Mouse (Mus musculus) intestine, embryonic 16.5 days (tissue): ENCODE data around the gene Trpc3. TPM values are rescaled to one million over a fixed set of nuclear protein-coding genes. Genes with fewer than 3 reads are reported as not detected.
"Not testable (repeated sequence)": the region's sequence is repeated elsewhere in the genome, so short reads cannot be mapped to it uniquely, and the experiment has no call there.

Experiments used
- ATAC-seq: fragments of 200-750 bp; cut with Nextera tagmentation; 2 replicates; pipeline ENCODE4 v1.8.0; 2017; ENCODE audit warnings: moderate TSS enrichment, moderate library complexity
- H3K27ac ChIP-seq: fragments of 300-500 bp; sonication (generic); 2 replicates; pipeline ENCODE4 v1.5.1; 2014; ENCODE audit warnings: mild to moderate bottlenecking, low read length
- H3K27me3 ChIP-seq: fragments of 300-500 bp; sonication (generic); replicated peaks from 2 replicates; pipeline ENCODE4 v1.6.1; 2014; ENCODE audit warnings: low read length, control low read depth, mixed read lengths; ENCODE audit not compliant: control insufficient read depth, insufficient read depth
- H3K36me3 ChIP-seq: fragments of 300-500 bp; sonication (generic); 2 replicates; pipeline ENCODE4 v1.6.1; 2014; ENCODE audit warnings: low read length, control low read depth; ENCODE audit not compliant: control insufficient read depth, insufficient read depth
- H3K4me1 ChIP-seq: fragments of 300-500 bp; sonication (generic); 2 replicates; pipeline ENCODE4 v1.6.1; 2014; ENCODE audit warnings: low read length, control low read depth, mixed read lengths; ENCODE audit not compliant: control insufficient read depth, insufficient read depth
- H3K4me2 ChIP-seq: fragments of 300-500 bp; sonication (generic); 2 replicates; pipeline ENCODE4 v1.6.1; 2014; ENCODE audit warnings: low read depth, low read length, control low read depth
- H3K4me3 ChIP-seq: fragments of 300-500 bp; sonication (generic); 2 replicates; pipeline ENCODE4 v1.5.1; 2014; ENCODE audit warnings: mild to moderate bottlenecking, low read length
- H3K9ac ChIP-seq: fragments of 300-500 bp; sonication (generic); 2 replicates; pipeline ENCODE4 v1.6.1; 2014; ENCODE audit warnings: low read depth, low read length
- H3K9me3 ChIP-seq: fragments of 300-500 bp; sonication (generic); 2 replicates; pipeline ENCODE4 v1.6.1; 2016; ENCODE audit warnings: low read length, control low read depth; ENCODE audit not compliant: control insufficient read depth
- WGBS: fragments of 180-500 bp; shearing (Covaris S2); extraction: QIAGEN DNeasy Blood & Tissue Kit; methylation state at CpG from one replicate; pipeline ENCODE4 v1.1.7; 2014; 5-methylcytosine and 5-hydroxymethylcytosine counted together
- polyA plus RNA-seq: library from polyadenylated mRNA; unstranded; fragments of >200 nt; fragmentation: Nextera tagmentation; extraction: Ambion mirVana; gene quantifications from 2 replicates; pipeline ENCODE4 v1.2.1, GENCODE M21; 2015

The Trpc3 gene
- polyA plus RNA-seq, 1 experiment from 2014 or later, result 3.7 TPM

DNA sequence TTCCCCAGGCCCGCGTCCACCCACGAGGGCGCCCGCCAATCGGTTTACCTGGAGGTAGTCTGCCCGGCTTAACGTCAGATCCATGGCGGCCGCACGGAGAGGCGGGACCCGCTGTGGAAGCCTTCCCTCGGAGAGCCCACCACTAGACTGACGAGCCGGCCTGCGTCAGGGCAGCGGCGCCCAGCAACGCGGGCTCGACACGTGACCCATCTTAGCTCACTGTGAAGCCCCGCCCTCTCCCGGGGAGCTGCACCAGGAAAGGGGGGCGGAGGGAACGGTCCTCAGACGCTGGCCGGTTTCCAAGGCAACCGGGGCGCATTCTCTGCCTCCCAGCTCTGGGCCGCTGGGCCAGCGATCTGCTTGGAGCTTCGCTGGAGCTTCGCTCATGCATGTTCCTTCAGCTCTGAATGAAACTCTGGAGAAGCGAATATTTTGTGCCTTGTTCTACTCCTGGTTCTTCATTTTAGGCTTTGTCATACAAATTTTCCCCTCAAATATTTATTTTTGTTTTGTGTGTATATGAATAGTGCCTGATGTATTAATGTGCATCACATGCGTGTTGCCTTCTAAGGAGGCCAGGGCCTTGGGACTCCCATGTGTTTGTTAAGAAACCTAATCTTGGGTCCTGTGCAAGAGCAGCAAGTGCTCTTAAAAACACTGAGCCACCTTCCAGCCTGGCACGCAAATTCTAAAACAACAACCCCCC is 76.6 kb downstream of the Trpc3 start, which contains the start of gene Bbs7:
Gene Bbs7 (minus strand): TSS at position 276 of the 706 bp plus-strand sequence.
- WGBS, result 4% methylated on average over 37 of the region's 38 CpGs
- peak within 1 kb of the TSS; percentile 68 for H3K4me3 ChIP-seq
- ATAC-seq, result peak; percentile 99
- H3K9me3 ChIP-seq, result no peaks in the 10 kb centered on the region
- 0 out of 2 replicates have a peak within 1 kb of the TSS, but pooled peaks have one; percentile 40 for H3K27ac ChIP-seq
- H3K9ac ChIP-seq, result peak within 1 kb of the TSS; percentile 78
- H3K27me3 ChIP-seq, result no peaks in the 10 kb centered on the region
- peaks cover 2% of the 10 kb centered on the region; the same call in 1 of the 2 replicates for H3K4me1 ChIP-seq
- peak within 1 kb of the TSS; percentile 78 for H3K4me2 ChIP-seq
- H3K36me3 ChIP-seq, result no peaks in the 10 kb centered on the region

GRCm38 (mm10) chr3:36612687-36613086 is 77.3 kb downstream of the Trpc3 start:
- 0 out of 2 replicates have a peak overlapping the region, but pooled peaks have one; percentile 40 for H3K27ac ChIP-seq
- no peaks in the 10 kb centered on the region for H3K4me1 ChIP-seq
- peak overlapping the region; percentile 78 for H3K9ac ChIP-seq
- peak overlapping the region; percentile 78 for H3K4me2 ChIP-seq
- no peaks in the 10 kb centered on the region for H3K9me3 ChIP-seq
- peak overlapping the region; percentile 68 for H3K4me3 ChIP-seq
- no peaks in the 10 kb centered on the region for H3K36me3 ChIP-seq
- ATAC-seq, result peak; percentile 37
- no peaks in the 10 kb centered on the region for H3K27me3 ChIP-seq
- WGBS, result 3% methylated on average over 6 of the region's 6 CpGs

GRCm38 (mm10) chr3:36605894-36606783 is 83.8 kb downstream of the Trpc3 start:
- H3K4me2 ChIP-seq, result no peak overlapping the region
- H3K9me3 ChIP-seq, result no peaks in the 10 kb centered on the region
- whole genome bisulfite sequencing, result 71% methylated on average over 7 of the region's 7 CpGs
- no peaks in the 10 kb centered on the region for H3K36me3 ChIP-seq
- H3K27ac ChIP-seq, result no peak overlapping the region
- peak; percentile 33; the same call in 1 of the 2 replicates for ATAC-seq
- H3K4me1 ChIP-seq, result no peaks in the 10 kb centered on the region
- no peak overlapping the region for H3K4me3 ChIP-seq
- no peak overlapping the region for H3K9ac ChIP-seq
- no peaks in the 10 kb centered on the region for H3K27me3 ChIP-seq

DNA sequence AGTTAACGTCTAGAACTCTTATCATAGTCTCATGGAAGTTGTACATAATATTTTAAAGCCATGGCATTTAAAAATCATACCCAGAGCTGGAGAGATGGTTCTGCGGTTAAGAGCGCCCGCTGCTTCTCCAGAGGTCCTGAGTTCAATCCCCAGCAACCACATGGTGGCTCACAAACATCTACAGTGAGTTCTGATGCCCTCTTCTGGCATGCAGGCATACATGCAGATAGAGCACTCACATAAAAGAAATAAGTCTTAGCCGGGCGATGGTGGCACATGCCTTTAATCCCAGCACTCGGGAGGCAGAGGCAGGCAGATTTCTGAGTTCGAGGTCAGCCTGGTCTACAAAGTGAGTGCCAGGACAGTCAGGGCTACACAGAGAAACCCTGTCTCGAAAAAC is 90.2 kb downstream of the Trpc3 start:
- H3K36me3 ChIP-seq, H3K4me1 ChIP-seq, H3K9me3 ChIP-seq, H3K27ac ChIP-seq, ATAC-seq, H3K9ac ChIP-seq, H3K27me3 ChIP-seq, H3K4me2 ChIP-seq, H3K4me3 ChIP-seq: not testable (repeated sequence)
- 86% methylated on average over 9 of the region's 9 CpGs for WGBS

DNA sequence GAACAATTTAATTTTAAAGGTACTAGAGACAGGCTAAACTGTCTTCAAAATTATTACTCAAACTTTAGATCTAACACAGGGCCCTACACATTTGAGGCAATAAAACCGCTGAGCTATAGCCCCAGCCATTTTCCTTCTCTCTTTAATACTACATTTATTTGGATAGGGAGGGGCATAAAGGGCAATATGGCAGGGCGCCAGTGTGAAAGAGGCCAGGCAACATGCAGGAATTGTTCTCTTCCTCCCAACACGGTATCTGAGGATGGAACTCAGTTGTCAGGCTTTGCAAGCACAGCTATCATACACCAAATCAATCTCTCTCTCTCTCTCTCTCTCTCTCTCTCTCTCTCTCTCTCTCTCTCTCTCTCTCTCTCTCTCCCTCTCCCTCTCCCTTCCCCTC is 91.2 kb downstream of the Trpc3 start:
- Histone ChIP-seq H3K9ac (no peak overlapping the region), H3K27me3 (no peaks in the 10 kb centered on the region), H3K4me3 (no peak overlapping the region), H3K4me2 (no peak overlapping the region), H3K4me1 (no peaks in the 10 kb centered on the region), H3K36me3 (no peaks in the 10 kb centered on the region), H3K9me3 (no peaks in the 10 kb centered on the region), H3K27ac (no peak overlapping the region)
- no peak for ATAC-seq
- WGBS, result 56% methylated on average over 3 of the region's 3 CpGs

GRCm38 (mm10) chr3:36571827-36572378 is 118.1 kb downstream of the Trpc3 start, which contains the start of gene Ccna2:
Ccna2 (minus strand) TSS chr3:36572150.
- peak; percentile 100 for ATAC-seq
- Histone ChIP-seq H3K27ac (peak within 1 kb of the TSS; percentile 70), H3K36me3 (0 out of 2 replicates have a peak, but pooled peaks cover 4% of the 10 kb centered on the region), H3K4me3 (peak within 1 kb of the TSS; percentile 93), H3K4me2 (peak within 1 kb of the TSS; percentile 79), H3K9ac (peak within 1 kb of the TSS; percentile 89), H3K9me3 (no peaks in the 10 kb centered on the region), H3K4me1 (peaks cover 15% of the 10 kb centered on the region), H3K27me3 (no peaks in the 10 kb centered on the region)
- WGBS, result under 1% methylated on average over 60 of the region's 60 CpGs

- Histone ChIP-seq H3K27ac (peak overlapping the region; percentile 66), H3K4me2 (peak overlapping the region; percentile 79), H3K4me3 (peak overlapping the region; percentile 93), H3K4me1 (peaks cover 15% of the 10 kb centered on the region), H3K9me3 (no peaks in the 10 kb centered on the region), H3K9ac (peak overlapping the region; percentile 89), H3K36me3 (0 out of 2 replicates have a peak, but pooled peaks cover 4% of the 10 kb centered on the region), H3K27me3 (no peaks in the 10 kb centered on the region)
- under 1% methylated on average over 46 of the region's 46 CpGs for WGBS
- peak; percentile 33; the same call in 1 of the 2 replicates for ATAC-seq
These were observed 118.6 kb downstream of the Trpc3 start for GRCm38 (mm10) chr3:36571361-36571826.
